Mouse (Mus musculus): Measurements from ENCODE around the gene Lrwd1. TPM values are rescaled to one million over a fixed set of nuclear protein-coding genes. Genes with fewer than 3 reads are reported as not detected.
A peak's percentile ranks its signal among the peaks of the same experiment; 100 is the strongest.

Gene Lrwd1
- polyA plus RNA-seq, 1 experiment from 2014 or later: 34.5 TPM

DNA sequence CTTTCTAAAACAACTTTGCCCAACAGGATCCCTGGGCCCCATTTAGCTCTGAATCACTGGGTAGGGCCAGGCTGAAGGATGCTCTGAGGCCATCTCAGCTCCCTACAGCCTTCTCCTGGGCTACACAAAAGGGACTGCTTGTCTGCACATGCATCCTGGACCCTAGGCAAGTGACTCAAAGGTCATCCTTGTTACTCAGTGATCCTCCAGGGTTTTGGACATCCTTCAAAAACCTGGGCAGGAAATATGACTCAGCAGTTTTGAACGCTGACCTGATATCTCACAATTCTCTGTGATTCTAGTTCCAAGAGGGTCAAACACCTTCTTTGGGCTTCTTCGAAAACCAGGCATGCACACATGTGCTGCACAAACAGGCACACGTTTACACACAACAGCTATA lies 26.8 kb downstream of the Lrwd1 start:
- Histone ChIP-seq H3K4me3 (no peak overlapping the region), H3K27ac (no peak overlapping the region), H3K36me3 (no peaks in the 10 kb centered on the region), H3K4me2 (replicated peaks) (no peak overlapping the region), H3K4me1 (no peaks in the 10 kb centered on the region), H3K9me3 (replicated peaks) (no peaks in the 10 kb centered on the region), H3K27me3 (no peaks in the 10 kb centered on the region), H3K9ac (no peak overlapping the region)
- no peak for ATAC-seq (ENCODE audit: low FRiP score)
- 89% methylated on average over 3 of the region's 3 CpGs for WGBS

GRCm38 (mm10) chr5:136108486-136108885 lies 27.4 kb downstream of the Lrwd1 start:
- WGBS: 72% methylated on average over 2 of the region's 2 CpGs
- no peak for ATAC-seq (ENCODE audit: low FRiP score)

GRCm38 (mm10) chr5:136104511-136104910 lies 31.4 kb downstream of the Lrwd1 start:
- ATAC-seq (ENCODE audit: low FRiP score): no peak
- 83% methylated on average over 5 of the region's 5 CpGs for WGBS

More at GRCm38 (mm10) chr5:136108486-136108885, 27.4 kb downstream of the Lrwd1 start:
- H3K27ac ChIP-seq: no peak overlapping the region
- no peak overlapping the region for H3K9ac ChIP-seq
- H3K36me3 ChIP-seq: no peaks in the 10 kb centered on the region
- H3K4me2 ChIP-seq (replicated peaks): no peak overlapping the region
- no peaks in the 10 kb centered on the region for H3K4me1 ChIP-seq
- peaks cover 5% of the 10 kb centered on the region for H3K27me3 ChIP-seq
- no peak overlapping the region for H3K4me3 ChIP-seq
- H3K9me3 ChIP-seq (replicated peaks): no peaks in the 10 kb centered on the region

DNA sequence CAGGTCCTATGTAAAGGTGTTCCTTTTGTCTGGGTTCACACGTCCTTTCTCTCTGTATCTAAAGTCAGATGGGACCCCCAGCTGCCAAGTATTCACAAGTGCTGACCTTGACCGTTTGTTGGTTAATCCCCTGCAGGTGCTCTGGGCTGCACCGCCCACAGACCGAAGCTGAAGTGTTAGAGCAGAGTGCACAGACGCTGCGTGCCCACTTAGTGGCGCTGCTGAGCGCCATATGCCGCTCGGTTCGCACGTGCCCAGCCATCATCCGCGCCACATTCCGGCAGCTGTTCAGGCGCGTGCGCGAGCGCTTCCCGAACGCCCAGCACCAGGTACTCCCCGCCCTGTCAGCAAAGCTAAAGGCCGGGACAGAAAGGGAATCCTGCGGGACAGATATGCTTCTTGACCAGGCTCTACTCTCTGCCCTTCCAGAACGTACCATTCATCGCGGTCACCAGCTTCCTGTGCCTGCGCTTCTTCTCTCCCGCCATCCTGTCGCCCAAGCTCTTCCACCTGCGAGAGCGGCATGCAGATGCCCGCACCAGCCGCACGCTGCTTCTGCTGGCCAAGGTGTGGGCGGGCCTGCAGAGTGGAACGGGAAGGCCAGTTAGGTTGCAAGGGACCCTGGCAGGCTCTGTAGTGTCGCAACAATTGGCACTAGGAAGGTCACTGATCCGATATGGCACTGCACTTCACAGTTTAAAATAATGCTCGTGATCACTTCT lies 33.6 kb downstream of the Lrwd1 start:
- Histone ChIP-seq H3K36me3 (no peaks in the 10 kb centered on the region), H3K9me3 (replicated peaks) (no peaks in the 10 kb centered on the region), H3K27me3 (peaks cover 33% of the 10 kb centered on the region), H3K4me1 (peaks cover 5% of the 10 kb centered on the region; the same call in 1 of the 2 replicates), H3K27ac (no peak overlapping the region), H3K9ac (peak overlapping the region; percentile 51), H3K4me3 (peak overlapping the region; percentile 33), H3K4me2 (replicated peaks) (peak overlapping the region; percentile 67)
- 8% methylated on average over 41 of the region's 41 CpGs for WGBS
- ATAC-seq (ENCODE audit: low FRiP score): peak; percentile 61

More at GRCm38 (mm10) chr5:136104511-136104910, 31.4 kb downstream of the Lrwd1 start:
- Histone ChIP-seq H3K4me3 (no peak overlapping the region), H3K36me3 (no peaks in the 10 kb centered on the region), H3K9ac (no peak overlapping the region), H3K27me3 (peaks cover 33% of the 10 kb centered on the region), H3K4me1 (peaks cover 5% of the 10 kb centered on the region; the same call in 1 of the 2 replicates), H3K27ac (no peak overlapping the region), H3K9me3 (replicated peaks) (no peaks in the 10 kb centered on the region), H3K4me2 (replicated peaks) (no peak overlapping the region)

- 82% methylated on average over 10 of the region's 10 CpGs for WGBS
- Histone ChIP-seq H3K4me3 (no peak overlapping the region), H3K9ac (no peak overlapping the region), H3K9me3 (replicated peaks) (no peaks in the 10 kb centered on the region), H3K27ac (no peak overlapping the region), H3K4me1 (peaks cover 12% of the 10 kb centered on the region), H3K27me3 (peaks cover 31% of the 10 kb centered on the region), H3K4me2 (replicated peaks) (no peak overlapping the region), H3K36me3 (no peaks in the 10 kb centered on the region)
- ATAC-seq (ENCODE audit: low FRiP score): no peak
Measured at GRCm38 (mm10) chr5:136098536-136098935, 37.3 kb downstream of the Lrwd1 start.

GRCm38 (mm10) chr5:136095089-136095488 lies 40.8 kb downstream of the Lrwd1 start:
- WGBS: 74% methylated on average over 7 of the region's 7 CpGs
- Histone ChIP-seq H3K9me3 (replicated peaks) (no peaks in the 10 kb centered on the region), H3K4me2 (replicated peaks) (no peak overlapping the region), H3K9ac (no peak overlapping the region), H3K27ac (no peak overlapping the region), H3K4me3 (no peak overlapping the region), H3K27me3 (peaks cover 2% of the 10 kb centered on the region; the same call in 1 of the 2 replicates), H3K4me1 (peaks cover 7% of the 10 kb centered on the region; the same call in 1 of the 2 replicates), H3K36me3 (no peaks in the 10 kb centered on the region; the same call in 1 of the 2 replicates)
- ATAC-seq (ENCODE audit: low FRiP score): no peak

DNA sequence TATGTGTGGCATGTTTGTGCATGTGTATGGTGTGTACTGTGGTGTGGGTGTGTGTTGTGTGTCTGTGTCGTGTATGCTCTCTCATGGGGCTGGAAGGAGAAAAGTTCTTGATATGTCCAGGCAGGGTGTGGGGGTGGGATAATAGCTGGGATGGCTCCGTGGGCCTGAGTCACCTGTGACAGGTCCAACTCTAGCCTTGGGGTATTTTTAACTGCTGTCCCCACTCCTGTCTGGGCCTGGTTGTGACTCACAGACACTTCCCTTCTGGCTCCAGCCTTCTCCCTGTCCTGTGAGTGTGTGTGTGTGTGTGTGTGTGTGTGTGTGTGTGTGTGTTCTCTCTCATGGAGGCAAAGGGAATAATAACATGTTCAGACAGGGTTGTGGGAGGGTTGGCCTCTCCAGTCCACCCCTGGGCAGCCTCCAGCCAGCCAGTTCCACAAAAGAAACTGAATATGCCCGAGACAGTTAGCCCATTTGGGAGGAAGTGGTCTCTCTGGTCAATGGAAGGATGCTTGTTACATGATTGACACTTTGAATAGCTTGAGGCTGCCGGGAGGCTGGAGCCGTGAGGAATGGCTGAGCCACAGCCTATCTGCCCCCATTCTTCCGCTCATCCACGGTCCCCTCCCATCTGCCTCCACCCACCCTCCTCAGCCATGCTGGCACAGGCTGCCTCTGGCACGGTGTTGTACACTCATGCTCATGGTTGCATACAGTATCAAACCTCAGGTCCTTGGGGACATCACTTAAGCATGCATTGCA lies 41.4 kb downstream of the Lrwd1 start:
- H3K4me2 ChIP-seq (replicated peaks): no peak overlapping the region
- no peak overlapping the region for H3K4me3 ChIP-seq
- no peak overlapping the region for H3K27ac ChIP-seq
- H3K9ac ChIP-seq: no peak overlapping the region
- no peaks in the 10 kb centered on the region; the same call in 1 of the 2 replicates for H3K36me3 ChIP-seq
- no peaks in the 10 kb centered on the region for H3K9me3 ChIP-seq (replicated peaks)
- peaks cover 7% of the 10 kb centered on the region; the same call in 1 of the 2 replicates for H3K4me1 ChIP-seq
- ATAC-seq (ENCODE audit: low FRiP score): no peak; the same call in 1 of the 2 replicates
- 55% methylated on average over 8 of the region's 8 CpGs for WGBS
- peaks cover 4% of the 10 kb centered on the region for H3K27me3 ChIP-seq

- Histone ChIP-seq H3K4me3 (no peak overlapping the region), H3K36me3 (no peaks in the 10 kb centered on the region; the same call in 1 of the 2 replicates), H3K4me1 (peaks cover 7% of the 10 kb centered on the region; the same call in 1 of the 2 replicates), H3K9me3 (replicated peaks) (no peaks in the 10 kb centered on the region), H3K4me2 (replicated peaks) (no peak overlapping the region), H3K27me3 (peaks cover 8% of the 10 kb centered on the region), H3K9ac (no peak overlapping the region), H3K27ac (no peak overlapping the region)
- WGBS: 63% methylated on average over 5 of the region's 5 CpGs
- ATAC-seq (ENCODE audit: low FRiP score): no peak
Measured at GRCm38 (mm10) chr5:136091927-136092326, 43.9 kb downstream of the Lrwd1 start.

- Histone ChIP-seq H3K4me1 (peaks cover 17% of the 10 kb centered on the region), H3K4me3 (no peak overlapping the region), H3K4me2 (replicated peaks) (no peak overlapping the region), H3K9ac (no peak overlapping the region), H3K36me3 (no peaks in the 10 kb centered on the region; the same call in 1 of the 2 replicates), H3K9me3 (replicated peaks) (no peaks in the 10 kb centered on the region), H3K27me3 (peaks cover 32% of the 10 kb centered on the region), H3K27ac (no peak overlapping the region)
- no peak for ATAC-seq (ENCODE audit: low FRiP score)
- 16% methylated on average over 14 of the region's 14 CpGs for WGBS
Measured at GRCm38 (mm10) chr5:136088821-136089575, 46.9 kb downstream of the Lrwd1 start.

DNA sequence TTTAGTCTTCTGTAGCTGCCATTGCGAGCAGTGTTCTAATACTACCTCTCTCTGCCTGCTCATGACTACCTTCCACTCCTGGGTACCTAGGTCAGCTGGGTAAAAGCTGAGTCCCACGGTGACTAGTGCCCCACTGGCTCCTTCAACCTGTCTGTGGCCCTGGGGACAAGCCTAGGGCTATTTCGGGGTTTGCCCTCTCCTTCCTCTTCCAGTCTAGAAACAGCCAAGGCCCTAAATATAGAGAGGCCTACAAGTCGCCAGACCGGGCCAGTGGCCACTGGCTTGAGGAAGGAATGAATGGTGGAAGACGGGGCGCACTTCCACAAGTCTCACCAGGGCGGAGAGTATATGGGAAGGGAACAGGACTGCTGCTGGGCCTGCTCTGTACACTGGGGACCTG lies 49.6 kb downstream of the Lrwd1 start:
- Histone ChIP-seq H3K27ac (no peak overlapping the region), H3K4me1 (peaks cover 17% of the 10 kb centered on the region), H3K36me3 (no peaks in the 10 kb centered on the region; the same call in 1 of the 2 replicates), H3K9ac (no peak overlapping the region), H3K4me3 (no peak overlapping the region), H3K27me3 (peaks cover 29% of the 10 kb centered on the region), H3K9me3 (replicated peaks) (no peaks in the 10 kb centered on the region), H3K4me2 (replicated peaks) (no peak overlapping the region)
- no peak for ATAC-seq (ENCODE audit: low FRiP score)
- WGBS: 90% methylated on average over 8 of the region's 8 CpGs

- ATAC-seq (ENCODE audit: low FRiP score): peak; percentile 47
- WGBS: 5% methylated on average over 20 of the region's 21 CpGs
- H3K9me3 ChIP-seq (replicated peaks): no peaks in the 10 kb centered on the region
- H3K27me3 ChIP-seq: peaks cover 29% of the 10 kb centered on the region
- peak overlapping the region; percentile 48 for H3K4me3 ChIP-seq
- no peaks in the 10 kb centered on the region for H3K36me3 ChIP-seq
- peak overlapping the region; percentile 29; the same call in 1 of the 2 replicates for H3K9ac ChIP-seq
- peak overlapping the region; percentile 45; the same call in 1 of the 2 replicates for H3K27ac ChIP-seq
- H3K4me1 ChIP-seq: peaks cover 17% of the 10 kb centered on the region
- peak overlapping the region; percentile 69 for H3K4me2 ChIP-seq (replicated peaks)
Measured at GRCm38 (mm10) chr5:136084891-136085651, 50.8 kb downstream of the Lrwd1 start.
